Mouse (Mus musculus): Measurements from ENCODE around the gene Resp18. TPM values are rescaled to one million over a fixed set of nuclear protein-coding genes. Genes with fewer than 3 reads are reported as not detected.
A peak's percentile ranks its signal among the peaks of the same experiment; 100 is the strongest.

Resp18 gene
- polyA plus RNA-seq, 1 experiment from 2014 or later, result 97.4 TPM

- H3K36me3 ChIP-seq, result no peaks in the 10 kb centered on the region
- ATAC-seq, result peak; percentile 66
- no peaks in the 10 kb centered on the region for H3K9me3 ChIP-seq
- peaks cover 68% of the 10 kb centered on the region for H3K27me3 ChIP-seq
- H3K27ac ChIP-seq, result no peak overlapping the region
- peaks cover 17% of the 10 kb centered on the region for H3K4me1 ChIP-seq (replicated peaks)
- H3K4me3 ChIP-seq (replicated peaks), result peak overlapping the region; percentile 59
- peak overlapping the region; percentile 70 for H3K9ac ChIP-seq (replicated peaks)
- peak overlapping the region; percentile 80 for H3K4me2 ChIP-seq (replicated peaks)
- WGBS, result 2% methylated on average over 40 of the region's 40 CpGs
These were observed 15.0 kb downstream of the Resp18 start for GRCm38 (mm10) chr1:75262969-75263951.

DNA sequence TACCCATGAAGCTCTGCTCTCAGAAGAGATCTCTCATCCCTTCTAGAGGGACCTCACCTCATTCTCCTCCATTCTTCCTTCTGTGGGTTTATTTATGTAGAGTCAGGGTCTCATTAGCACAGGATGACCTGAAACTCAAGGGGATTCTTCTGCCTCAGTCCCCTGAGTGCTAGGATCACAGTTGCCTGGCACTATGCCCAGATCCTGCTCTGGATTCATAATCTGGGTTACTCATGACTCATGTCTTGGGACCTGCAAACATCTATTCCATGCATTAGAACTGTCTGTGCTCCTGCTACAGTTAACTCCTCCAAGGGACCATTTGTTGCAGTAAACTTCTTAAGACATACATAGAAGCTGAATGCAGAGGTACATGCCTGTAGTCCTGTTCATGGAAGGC is 16.9 kb downstream of the Resp18 start:
- Histone ChIP-seq H3K4me2 (replicated peaks) (no peak overlapping the region), H3K36me3 (no peaks in the 10 kb centered on the region), H3K4me3 (replicated peaks) (no peak overlapping the region), H3K4me1 (replicated peaks) (peaks cover 17% of the 10 kb centered on the region), H3K27me3 (peaks cover 67% of the 10 kb centered on the region), H3K27ac (no peak overlapping the region), H3K9ac (replicated peaks) (no peak overlapping the region), H3K9me3 (no peaks in the 10 kb centered on the region)
- no peak for ATAC-seq

- peaks cover 24% of the 10 kb centered on the region for H3K27me3 ChIP-seq
- H3K36me3 ChIP-seq, result no peaks in the 10 kb centered on the region
- no peak overlapping the region for H3K9ac ChIP-seq (replicated peaks)
- H3K27ac ChIP-seq, result no peak overlapping the region
- no peak overlapping the region for H3K4me3 ChIP-seq (replicated peaks)
- ATAC-seq, result no peak
- no peak overlapping the region for H3K4me2 ChIP-seq (replicated peaks)
- no peaks in the 10 kb centered on the region for H3K9me3 ChIP-seq
- 67% methylated on average over 10 of the region's 10 CpGs for WGBS
- peaks cover 16% of the 10 kb centered on the region for H3K4me1 ChIP-seq (replicated peaks)
These were observed 22.6 kb downstream of the Resp18 start for GRCm38 (mm10) chr1:75255516-75256046.

DNA sequence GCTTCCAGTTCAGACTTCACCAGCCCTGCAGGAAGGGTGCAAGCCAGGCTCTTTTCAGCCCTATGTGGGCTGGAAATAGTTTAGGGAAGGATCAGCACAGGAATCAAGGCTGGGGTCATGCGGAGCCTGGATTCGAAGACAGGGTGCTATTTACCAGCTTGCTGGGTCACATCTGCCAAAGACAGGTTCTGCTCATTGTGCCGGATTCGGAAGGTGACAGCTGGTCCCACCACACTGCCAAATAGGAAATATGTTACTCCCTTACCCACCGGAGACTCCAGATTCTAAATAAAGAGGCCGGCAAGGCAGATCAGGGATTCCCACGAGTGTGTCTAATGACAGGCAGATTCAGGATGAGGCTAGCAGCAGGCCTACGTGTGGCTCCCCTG is 23.6 kb downstream of the Resp18 start:
- H3K27me3 ChIP-seq, result peaks cover 16% of the 10 kb centered on the region
- WGBS, result 63% methylated on average over 8 of the region's 8 CpGs
- H3K4me3 ChIP-seq (replicated peaks), result no peak overlapping the region
- no peaks in the 10 kb centered on the region for H3K9me3 ChIP-seq
- H3K9ac ChIP-seq (replicated peaks), result no peak overlapping the region
- H3K4me2 ChIP-seq (replicated peaks), result no peak overlapping the region
- peaks cover 18% of the 10 kb centered on the region for H3K4me1 ChIP-seq (replicated peaks)
- no peaks in the 10 kb centered on the region for H3K36me3 ChIP-seq
- H3K27ac ChIP-seq, result peak overlapping the region; percentile 11; the same call in 1 of the 2 replicates
- no peak for ATAC-seq

DNA sequence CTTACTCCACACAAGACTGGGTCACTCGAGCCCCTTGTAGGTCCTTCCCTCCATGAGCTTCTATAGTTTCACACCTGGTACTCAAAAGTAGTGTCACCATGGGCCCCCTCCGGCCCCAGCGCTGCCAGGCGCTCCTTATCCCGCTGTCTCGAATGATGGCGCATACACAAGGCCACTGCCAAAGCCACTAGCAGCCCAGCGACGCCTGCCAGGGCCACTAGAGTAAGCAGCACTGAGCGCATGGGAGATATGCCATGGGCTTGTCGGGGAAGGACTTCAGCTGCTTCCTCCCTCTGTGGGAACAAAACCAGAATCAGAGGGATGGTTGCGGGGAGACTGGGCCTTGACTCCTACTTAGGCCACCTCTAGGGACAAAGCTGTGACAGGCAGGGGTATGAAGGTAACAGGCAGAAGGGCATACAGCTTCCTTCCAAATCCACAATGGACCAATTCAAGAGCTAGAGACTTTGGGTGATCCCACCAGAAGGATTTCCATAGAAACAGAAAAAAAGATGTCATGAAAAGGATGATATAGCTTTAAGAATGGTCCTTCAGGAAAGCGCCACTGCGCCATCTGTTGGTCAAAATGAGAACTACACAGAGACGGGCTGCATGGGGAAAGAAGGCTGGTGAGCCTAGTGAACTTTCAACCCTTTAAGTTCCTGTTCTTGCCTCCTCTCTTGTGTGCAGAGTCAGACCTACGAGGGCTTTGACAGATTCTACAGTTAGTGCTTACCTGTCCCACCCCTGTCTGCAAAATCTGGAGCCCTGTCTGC is 24.2 kb downstream of the Resp18 start:
- Histone ChIP-seq H3K4me3 (replicated peaks) (no peak overlapping the region), H3K27ac (peak overlapping the region; percentile 11; the same call in 1 of the 2 replicates), H3K4me2 (replicated peaks) (no peak overlapping the region), H3K27me3 (peaks cover 16% of the 10 kb centered on the region), H3K4me1 (replicated peaks) (peaks cover 18% of the 10 kb centered on the region), H3K9me3 (no peaks in the 10 kb centered on the region), H3K36me3 (no peaks in the 10 kb centered on the region), H3K9ac (replicated peaks) (no peak overlapping the region)
- WGBS, result 66% methylated on average over 16 of the region's 16 CpGs
- no peak for ATAC-seq

GRCm38 (mm10) chr1:75253029-75253428 is 25.2 kb downstream of the Resp18 start:
- Histone ChIP-seq H3K9ac (replicated peaks) (no peak overlapping the region), H3K27ac (no peak overlapping the region), H3K4me1 (replicated peaks) (peaks cover 20% of the 10 kb centered on the region), H3K9me3 (no peaks in the 10 kb centered on the region), H3K36me3 (no peaks in the 10 kb centered on the region), H3K27me3 (peaks cover 13% of the 10 kb centered on the region), H3K4me3 (replicated peaks) (no peak overlapping the region), H3K4me2 (replicated peaks) (no peak overlapping the region)
- 75% methylated on average over 16 of the region's 16 CpGs for WGBS
- no peak for ATAC-seq

DNA sequence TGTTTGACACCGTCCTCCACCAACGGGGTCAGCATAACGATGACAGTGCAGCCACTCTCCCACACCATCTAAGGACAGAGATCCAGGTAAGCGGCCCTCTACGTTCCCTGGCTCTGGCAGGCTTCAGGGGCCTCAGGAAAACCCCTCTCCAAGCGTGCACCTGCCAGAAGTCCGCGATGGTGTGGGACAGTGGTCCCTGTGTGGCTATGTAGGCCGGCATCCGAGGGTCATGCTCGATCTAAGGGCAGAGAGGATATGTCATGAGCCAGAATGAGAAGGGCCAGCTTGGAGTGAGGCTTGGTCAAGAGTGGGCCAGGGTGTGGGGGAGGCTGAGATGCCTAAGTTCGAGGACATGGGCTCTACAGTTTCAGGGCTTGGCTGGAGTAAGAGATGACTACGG is 25.9 kb downstream of the Resp18 start:
- H3K36me3 ChIP-seq, result no peaks in the 10 kb centered on the region
- H3K27me3 ChIP-seq, result peaks cover 10% of the 10 kb centered on the region
- ATAC-seq, result peak; percentile 5; the same call in 1 of the 2 replicates
- peaks cover 28% of the 10 kb centered on the region for H3K4me1 ChIP-seq (replicated peaks)
- H3K9me3 ChIP-seq, result no peaks in the 10 kb centered on the region
- no peak overlapping the region for H3K4me2 ChIP-seq (replicated peaks)
- H3K4me3 ChIP-seq (replicated peaks), result no peak overlapping the region
- no peak overlapping the region for H3K27ac ChIP-seq
- 73% methylated on average over 13 of the region's 13 CpGs for WGBS
- no peak overlapping the region for H3K9ac ChIP-seq (replicated peaks)

GRCm38 (mm10) chr1:75251112-75251970 is 26.9 kb downstream of the Resp18 start:
- peaks cover 8% of the 10 kb centered on the region; the same call in 1 of the 2 replicates for H3K27me3 ChIP-seq
- peak overlapping the region; percentile 51 for H3K4me2 ChIP-seq (replicated peaks)
- H3K27ac ChIP-seq, result no peak overlapping the region
- WGBS, result 4% methylated on average over 21 of the region's 22 CpGs
- H3K4me1 ChIP-seq (replicated peaks), result peaks cover 33% of the 10 kb centered on the region
- no peaks in the 10 kb centered on the region for H3K9me3 ChIP-seq
- H3K36me3 ChIP-seq, result no peaks in the 10 kb centered on the region
- peak overlapping the region; percentile 18; the same call in 1 of the 2 replicates for H3K4me3 ChIP-seq (replicated peaks)
- peak; percentile 51 for ATAC-seq
- 0 out of 2 replicates have a peak overlapping the region, but pooled peaks have one; percentile 14 for H3K9ac ChIP-seq (replicated peaks)

- WGBS, result 59% methylated on average over 3 of the region's 3 CpGs
- Histone ChIP-seq H3K9me3 (no peaks in the 10 kb centered on the region), H3K4me3 (replicated peaks) (no peak overlapping the region), H3K4me2 (replicated peaks) (no peak overlapping the region), H3K27ac (no peak overlapping the region), H3K4me1 (replicated peaks) (peaks cover 33% of the 10 kb centered on the region), H3K9ac (replicated peaks) (no peak overlapping the region), H3K27me3 (peaks cover 8% of the 10 kb centered on the region; the same call in 1 of the 2 replicates), H3K36me3 (no peaks in the 10 kb centered on the region)
- no peak for ATAC-seq
These were observed 27.7 kb downstream of the Resp18 start for GRCm38 (mm10) chr1:75250498-75250897.

DNA sequence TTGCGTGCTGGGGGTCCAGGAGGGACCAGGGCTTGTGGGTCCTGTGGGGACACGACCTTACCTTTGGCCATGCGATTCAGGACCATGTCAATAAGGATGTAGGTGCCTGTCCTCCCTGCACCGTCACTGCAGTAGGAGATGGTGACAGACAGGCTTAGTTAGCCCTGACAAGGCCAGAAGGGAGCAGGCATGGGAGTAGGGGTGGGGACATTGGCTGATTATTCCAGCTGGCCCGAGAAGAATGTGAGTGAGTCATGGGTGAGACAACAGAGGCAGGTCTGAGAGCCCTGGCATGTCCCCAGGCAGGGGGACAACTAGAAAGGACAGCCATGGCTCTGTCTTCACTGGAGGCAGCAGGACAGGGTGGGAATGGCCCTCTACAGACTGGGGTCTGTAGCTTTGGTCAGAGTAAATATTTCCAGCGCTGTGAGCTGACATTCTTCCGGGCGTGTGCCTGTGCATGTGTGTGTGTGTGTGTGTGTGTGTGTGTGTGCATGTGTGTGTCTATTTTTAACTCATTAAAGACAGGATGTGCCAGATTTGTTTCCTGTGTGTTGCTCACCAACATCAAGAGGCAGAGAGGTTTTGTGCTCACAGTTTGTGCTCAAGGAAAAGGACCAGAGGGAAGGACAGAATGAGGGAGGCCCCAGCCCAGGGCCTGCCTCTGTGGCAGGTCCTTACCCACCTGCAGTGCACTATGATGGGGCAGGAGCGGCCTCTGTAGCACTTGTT is 30.0 kb downstream of the Resp18 start:
- Histone ChIP-seq H3K27ac (no peak overlapping the region), H3K9me3 (no peaks in the 10 kb centered on the region), H3K4me2 (replicated peaks) (no peak overlapping the region), H3K4me3 (replicated peaks) (no peak overlapping the region), H3K27me3 (peaks cover 7% of the 10 kb centered on the region; the same call in 1 of the 2 replicates), H3K36me3 (peaks cover 14% of the 10 kb centered on the region), H3K4me1 (replicated peaks) (peaks cover 26% of the 10 kb centered on the region), H3K9ac (replicated peaks) (0 out of 2 replicates have a peak overlapping the region, but pooled peaks have one; percentile 48)
- 56% methylated on average over 9 of the region's 9 CpGs for WGBS
- ATAC-seq, result no peak
